In genomic region chr4:100372806-100373205, GRCm38 (mm10) we compare ENCODE assay signal across 15 mouse cellular contexts.
A peak's percentile ranks its signal among the peaks of the same experiment; 100 is the strongest.
DNase-seq lines count a peak whose midpoint lies in the region; ATAC-seq lines count a peak whose summit lies in the region.
"Had no signal": no experiment of that assay in that cellular context is flagged by ENCODE, and none has a peak within 500 bp of the region (broad histone marks: within the 10 kb centered on the region; RNA-seq: fewer than 3 reads in every experiment).

No protein-coding gene starts in this region.

- no peaks in the 10 kb centered on the region for H3K36me3 ChIP-seq in midbrain, embryonic 11.5 days (ENCODE audit: control insufficient read depth, insufficient read depth, low read length)
- no peaks in the 10 kb centered on the region for H3K36me3 ChIP-seq in midbrain, embryonic 15.5 days (replicated peaks)
- no peaks in the 10 kb centered on the region for H3K36me3 ChIP-seq in forebrain, embryonic 16.5 days (ENCODE audit: control insufficient read depth, insufficient read depth)
- H3K36me3 ChIP-seq: limb, embryonic 10.5 days; liver, embryonic 13.5 days; neural tube, embryonic 15.5 days had no signal

- H3K27ac ChIP-seq in midbrain, embryonic 11.5 days (ENCODE audit: low read depth, low read length), result no peak overlapping the region
- no peak overlapping the region for H3K27ac ChIP-seq in midbrain, embryonic 15.5 days
- no peak overlapping the region for H3K27ac ChIP-seq in forebrain, embryonic 16.5 days (ENCODE audit: low read length)
- H3K27ac ChIP-seq: limb, embryonic 10.5 days; liver, embryonic 13.5 days; neural tube, embryonic 15.5 days had no signal

- no peak overlapping the region for H3K9ac ChIP-seq in midbrain, embryonic 11.5 days (ENCODE audit: low read length)
- H3K9ac ChIP-seq in midbrain, embryonic 15.5 days, result no peak overlapping the region
- no peak overlapping the region for H3K9ac ChIP-seq in forebrain, embryonic 16.5 days (replicated peaks; ENCODE audit: low read depth, low read length)
- H3K9ac ChIP-seq: liver, embryonic 13.5 days; neural tube, embryonic 15.5 days had no signal

- peak; percentile 27; the same call in 1 of the 2 replicates for ATAC-seq in frontal cortex, adult (ENCODE audit: low TSS enrichment)
- no peak for ATAC-seq in midbrain, embryonic 11.5 days (ENCODE audit: low FRiP score)
- no peak for ATAC-seq in midbrain, embryonic 15.5 days (replicated peaks)
- ATAC-seq in forebrain, embryonic 16.5 days, result peak; percentile 85

- intact Hi-C loops in left cerebral cortex, postnatal 25 days (cut with DNase I), result no loop called here

- 69% methylated on average over 11 of the region's 11 CpGs for WGBS in midbrain, embryonic 11.5 days
- WGBS in midbrain, embryonic 15.5 days, result 67% methylated on average over 11 of the region's 11 CpGs
- 29% methylated on average over 11 of the region's 11 CpGs for whole genome bisulfite sequencing in forebrain, embryonic 16.5 days

- no peak for DNase-seq in frontal cortex, postnatal 10 days (ENCODE audit: low spot score in 2 of 2)
- peak; percentile 78 for DNase-seq in midbrain, embryonic 11.5 days (ENCODE audit: low spot score, missing footprints)
- DNase-seq in cerebellum, adult 8-10 months, result peak; percentile 48
- DNase-seq in left cerebral cortex, postnatal 25 days (ENCODE audit: low spot score in 2 of 2), result no peak
- DNase-seq in adrenal gland, adult 18-20 months (ENCODE audit: low spot score in 2 of 2), result no peak
- DNase-seq: heart, postnatal 10 days; kidney, adult 2 months; kidney, postnatal 4 days; liver, embryonic 13.5 days; thymus, adult 2 months had no signal

- H3K9me3 ChIP-seq in midbrain, embryonic 11.5 days (ENCODE audit: control insufficient read depth, low read length), result no peaks in the 10 kb centered on the region
- H3K9me3 ChIP-seq in midbrain, embryonic 15.5 days, result no peaks in the 10 kb centered on the region
- no peaks in the 10 kb centered on the region for H3K9me3 ChIP-seq in forebrain, embryonic 16.5 days (ENCODE audit: control insufficient read depth, low read length)
- H3K9me3 ChIP-seq: limb, embryonic 10.5 days; liver, embryonic 13.5 days; neural tube, embryonic 15.5 days had no signal

- no peaks in the 10 kb centered on the region for H3K27me3 ChIP-seq in midbrain, embryonic 11.5 days (ENCODE audit: control insufficient read depth, insufficient read depth, low read length)
- no peaks in the 10 kb centered on the region for H3K27me3 ChIP-seq in midbrain, embryonic 15.5 days (replicated peaks)
- H3K27me3 ChIP-seq in forebrain, embryonic 16.5 days (replicated peaks; ENCODE audit: control insufficient read depth, insufficient read depth, low read length), result no peaks in the 10 kb centered on the region
- H3K27me3 ChIP-seq: liver, embryonic 13.5 days; neural tube, embryonic 15.5 days had no signal

- no peaks in the 10 kb centered on the region for H3K4me1 ChIP-seq in midbrain, embryonic 11.5 days (ENCODE audit: control insufficient read depth, insufficient read depth, low read length)
- no peaks in the 10 kb centered on the region for H3K4me1 ChIP-seq in midbrain, embryonic 15.5 days
- peaks cover 4% of the 10 kb centered on the region; the same call in 1 of the 2 replicates for H3K4me1 ChIP-seq in forebrain, embryonic 16.5 days (replicated peaks; ENCODE audit: control insufficient read depth, insufficient read depth, low read length)
- H3K4me1 ChIP-seq: neural tube, embryonic 15.5 days had no signal

- no peak overlapping the region for H3K4me2 ChIP-seq in midbrain, embryonic 11.5 days
- H3K4me2 ChIP-seq in midbrain, embryonic 15.5 days, result no peak overlapping the region
- no peak overlapping the region for H3K4me2 ChIP-seq in forebrain, embryonic 16.5 days (ENCODE audit: low read length)
- H3K4me2 ChIP-seq: liver, embryonic 13.5 days; neural tube, embryonic 15.5 days had no signal

- no peak overlapping the region for H3K4me3 ChIP-seq in midbrain, embryonic 11.5 days (ENCODE audit: low read depth, low read length)
- H3K4me3 ChIP-seq in midbrain, embryonic 15.5 days, result no peak overlapping the region
- no peak overlapping the region for H3K4me3 ChIP-seq in forebrain, embryonic 16.5 days (replicated peaks; ENCODE audit: low read length)
- H3K4me3 ChIP-seq: limb, embryonic 10.5 days; liver, embryonic 13.5 days; neural tube, embryonic 15.5 days had no signal

Comparison
In these comparisons a context has a peak if more than half of its experiments do, and no peak if none do; other contexts are left out.
1. ATAC-seq: peak in frontal cortex, adult (single experiment) and forebrain, embryonic 16.5 days (single experiment); none in midbrain, embryonic 11.5 days (single experiment) and midbrain, embryonic 15.5 days (single experiment).
2. DNase-seq: peak in midbrain, embryonic 11.5 days (single experiment) and cerebellum, adult 8-10 months (single experiment); none in frontal cortex, postnatal 10 days (0 of 2), left cerebral cortex, postnatal 25 days (0 of 2) and adrenal gland, adult 18-20 months (0 of 2).